25 mouse cellular contexts compared by ENCODE assay signal in the genomic region with DNA sequence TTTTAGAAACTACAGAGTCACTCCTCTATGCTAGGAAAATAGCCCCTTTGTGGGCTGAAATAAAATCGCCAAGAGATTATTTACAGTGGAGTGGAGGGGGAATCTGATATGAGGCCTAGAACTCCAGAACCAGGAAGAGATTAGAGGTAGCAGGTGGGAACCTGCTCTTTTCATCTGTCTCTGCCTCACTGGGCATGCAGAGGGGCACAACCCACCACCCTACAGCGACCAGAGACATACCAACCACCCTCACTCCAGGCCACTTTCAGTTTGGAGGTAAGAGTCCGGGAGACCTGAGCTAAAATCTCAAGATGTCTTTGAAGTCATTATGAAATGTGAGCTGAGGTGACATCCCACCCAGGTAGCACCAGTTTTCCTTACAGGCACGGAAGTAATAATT. TPM values are rescaled to one million over a fixed set of nuclear protein-coding genes. Genes with fewer than 3 reads are reported as not detected.
A peak's percentile ranks its signal among the peaks of the same experiment; 100 is the strongest.
DNase-seq lines count a peak whose midpoint lies in the region; ATAC-seq and TF ChIP-seq lines count a peak whose summit lies in the region.
"Had no signal": no experiment of that assay in that cellular context is flagged by ENCODE, and none has a peak within 500 bp of the region (broad histone marks: within the 10 kb centered on the region; RNA-seq: fewer than 3 reads in every experiment).

No protein-coding gene starts in this region.

- H3K4me3 ChIP-seq in kidney, adult 2 months (ENCODE audit: insufficient read depth, low read depth, low read length) = no peak overlapping the region
- no peak overlapping the region for H3K4me3 ChIP-seq in liver, embryonic 13.5 days (replicated peaks)
- H3K4me3 ChIP-seq in liver, embryonic 11.5 days (ENCODE audit: low read depth, low read length) = no peak overlapping the region
- H3K4me3 ChIP-seq in intestine, embryonic 16.5 days (ENCODE audit: low read length) = no peak overlapping the region; the same call in 1 of the 2 replicates
- peak overlapping the region; percentile 36; the same call in 1 of the 2 replicates for H3K4me3 ChIP-seq in small intestine, adult 2 months (ENCODE audit: low read depth, low read length)
- no peak overlapping the region for H3K4me3 ChIP-seq in lung, postnatal 0 days (ENCODE audit: low read depth, low read length)
- H3K4me3 ChIP-seq: erythroblast, embryonic 14.5 days; forebrain, embryonic 12.5 days; heart, embryonic 10.5 days; megakaryocyte, embryonic 14.5 days had no signal

- no peak for ATAC-seq in liver, embryonic 13.5 days (ENCODE audit: low read depth)
- no peak for ATAC-seq in liver, embryonic 11.5 days (replicated peaks; ENCODE audit: low FRiP score)
- ATAC-seq in intestine, embryonic 16.5 days = no peak
- no peak for ATAC-seq in lung, postnatal 0 days
- ATAC-seq: hindbrain, embryonic 16.5 days; Patski had no signal

- no peak overlapping the region for H3K9ac ChIP-seq in liver, embryonic 13.5 days
- H3K9ac ChIP-seq in liver, embryonic 11.5 days (ENCODE audit: low read depth, low read length) = no peak overlapping the region
- H3K9ac ChIP-seq in intestine, embryonic 16.5 days (ENCODE audit: low read depth, low read length) = peak overlapping the region; percentile 13; the same call in 1 of the 2 replicates
- H3K9ac ChIP-seq in lung, postnatal 0 days (replicated peaks; ENCODE audit: low read depth) = no peak overlapping the region
- H3K9ac ChIP-seq: forebrain, embryonic 12.5 days had no signal

- no peak for DNase-seq in kidney, adult 2 months
- DNase-seq in kidney, postnatal 25 days = no peak
- DNase-seq in liver, embryonic 13.5 days = no peak
- DNase-seq in liver, embryonic 11.5 days (ENCODE audit: low spot score) = no peak
- no peak for DNase-seq in lung, postnatal 0 days (ENCODE audit: low spot score)
- no peak for DNase-seq in B cell, adult 2 months
- DNase-seq: adrenal gland, postnatal 36 days; cerebellum, adult 9-11 months; gastrocnemius, postnatal 36 days; kidney, adult 11 months; lung, adult 2 months; midbrain, embryonic 14.5 days; right cerebral cortex, postnatal 25 days; thymus, adult 18-20 months; thymus, postnatal 36 days had no signal

- no peak for TF ChIP-seq CTCF in kidney, adult 2 months (conservative IDR thresholded peaks at IDR 0.05; ENCODE audit: insufficient read depth, insufficient read length, low read depth, low read length)
- TF ChIP-seq CTCF in small intestine, adult 2 months (IDR thresholded peaks at IDR 0.05; ENCODE audit: extremely low read depth, insufficient read length, insufficient replicate concordance, low read depth, low read length) = no peak
- no peak for TF ChIP-seq CTCF in lung, postnatal 0 days (IDR thresholded peaks at IDR 0.05)

- 58% methylated on average over 4 of the region's 4 CpGs for WGBS in kidney, adult 2 months
- WGBS in liver, embryonic 13.5 days (ENCODE audit: insufficient replicate concordance) = 68% methylated on average over 4 of the region's 4 CpGs
- WGBS in liver, embryonic 11.5 days = 84% methylated on average over 4 of the region's 4 CpGs
- 74% methylated on average over 4 of the region's 4 CpGs for WGBS in intestine, embryonic 16.5 days
- 26% methylated on average over 4 of the region's 4 CpGs for WGBS in small intestine, adult 2 months
- 65% methylated on average over 4 of the region's 4 CpGs for WGBS in lung, postnatal 0 days

- TF ChIP-seq POLR2A in kidney, adult 2 months (IDR thresholded peaks at IDR 0.05; ENCODE audit: low read depth, low read length) = no peak
- no peak for TF ChIP-seq POLR2A in small intestine, adult 2 months (IDR thresholded peaks at IDR 0.05; ENCODE audit: low read depth, low read length)

- TF ChIP-seq EP300 in lung, postnatal 0 days (IDR thresholded peaks at IDR 0.05) = no peak

- no peaks in the 10 kb centered on the region for H3K36me3 ChIP-seq in kidney, adult 2 months (ENCODE audit: control insufficient read depth, insufficient read depth, low read length)
- no peaks in the 10 kb centered on the region for H3K36me3 ChIP-seq in liver, embryonic 13.5 days
- H3K36me3 ChIP-seq in liver, embryonic 11.5 days (ENCODE audit: control insufficient read depth, insufficient read depth, low read length) = no peaks in the 10 kb centered on the region
- no peaks in the 10 kb centered on the region for H3K36me3 ChIP-seq in intestine, embryonic 16.5 days (ENCODE audit: control insufficient read depth, insufficient read depth, low read length)
- H3K36me3 ChIP-seq in small intestine, adult 2 months (ENCODE audit: control insufficient read depth, insufficient read depth, low read length) = no peaks in the 10 kb centered on the region
- H3K36me3 ChIP-seq in lung, postnatal 0 days (ENCODE audit: insufficient read depth, low read length) = no peaks in the 10 kb centered on the region
- H3K36me3 ChIP-seq: forebrain, embryonic 12.5 days; G1E; heart, embryonic 10.5 days had no signal

- H3K4me1 ChIP-seq in kidney, adult 2 months (ENCODE audit: control insufficient read depth, insufficient read depth, low read length) = peaks cover 27% of the 10 kb centered on the region
- peaks cover 26% of the 10 kb centered on the region for H3K4me1 ChIP-seq in liver, embryonic 13.5 days (replicated peaks)
- H3K4me1 ChIP-seq in liver, embryonic 11.5 days (replicated peaks; ENCODE audit: control insufficient read depth, insufficient read depth, low read length) = no peaks in the 10 kb centered on the region; the same call in 1 of the 2 replicates
- peaks cover 2% of the 10 kb centered on the region; the same call in 1 of the 2 replicates for H3K4me1 ChIP-seq in intestine, embryonic 16.5 days (ENCODE audit: control insufficient read depth, insufficient read depth, low read length)
- H3K4me1 ChIP-seq in small intestine, adult 2 months (ENCODE audit: control insufficient read depth, insufficient read depth, insufficient read length, low read length) = peaks cover 6% of the 10 kb centered on the region
- H3K4me1 ChIP-seq in lung, postnatal 0 days (ENCODE audit: insufficient read depth, low read depth, low read length) = no peaks in the 10 kb centered on the region; the same call in 1 of the 2 replicates

- H3K27ac ChIP-seq in kidney, adult 2 months (ENCODE audit: insufficient read depth, low read depth, low read length) = peak overlapping the region; percentile 97
- no peak overlapping the region for H3K27ac ChIP-seq in liver, embryonic 13.5 days
- no peak overlapping the region for H3K27ac ChIP-seq in liver, embryonic 11.5 days (ENCODE audit: low read depth, low read length)
- H3K27ac ChIP-seq in intestine, embryonic 16.5 days (ENCODE audit: low read length) = peak overlapping the region; percentile 53; the same call in 1 of the 2 replicates
- peak overlapping the region; percentile 94 for H3K27ac ChIP-seq in small intestine, adult 2 months (ENCODE audit: insufficient read depth, low read depth, low read length)
- H3K27ac ChIP-seq in lung, postnatal 0 days (ENCODE audit: low read length) = no peak overlapping the region
- H3K27ac ChIP-seq: forebrain, embryonic 12.5 days; heart, embryonic 10.5 days had no signal

- no peaks in the 10 kb centered on the region for H3K27me3 ChIP-seq in kidney, adult 2 months (replicated peaks; ENCODE audit: control insufficient read depth, insufficient read depth, low read length)
- H3K27me3 ChIP-seq in liver, embryonic 13.5 days = peaks cover 3% of the 10 kb centered on the region; the same call in 1 of the 2 replicates
- no peaks in the 10 kb centered on the region for H3K27me3 ChIP-seq in liver, embryonic 11.5 days (replicated peaks; ENCODE audit: control insufficient read depth, insufficient read depth, low read length)
- no peaks in the 10 kb centered on the region for H3K27me3 ChIP-seq in intestine, embryonic 16.5 days (replicated peaks; ENCODE audit: control insufficient read depth, insufficient read depth, low read length)
- H3K27me3 ChIP-seq in small intestine, adult 2 months (ENCODE audit: control insufficient read depth, insufficient read depth, low read length) = no peaks in the 10 kb centered on the region
- H3K27me3 ChIP-seq in lung, postnatal 0 days (replicated peaks; ENCODE audit: insufficient read depth, low read length) = no peaks in the 10 kb centered on the region
- H3K27me3 ChIP-seq: CH12.LX; forebrain, embryonic 12.5 days; Patski had no signal

- no peaks in the 10 kb centered on the region for H3K9me3 ChIP-seq in liver, embryonic 13.5 days (replicated peaks)
- H3K9me3 ChIP-seq in liver, embryonic 11.5 days (ENCODE audit: control insufficient read depth, low read length) = no peaks in the 10 kb centered on the region
- H3K9me3 ChIP-seq in intestine, embryonic 16.5 days (ENCODE audit: control insufficient read depth, low read length) = no peaks in the 10 kb centered on the region
- no peaks in the 10 kb centered on the region for H3K9me3 ChIP-seq in lung, postnatal 0 days (ENCODE audit: low read length)
- H3K9me3 ChIP-seq: forebrain, embryonic 12.5 days; G1E; heart, embryonic 10.5 days; megakaryocyte, embryonic 14.5 days had no signal

- peak overlapping the region; percentile 75; the same call in 1 of the 2 replicates for H3K4me2 ChIP-seq in liver, embryonic 13.5 days
- no peak overlapping the region for H3K4me2 ChIP-seq in liver, embryonic 11.5 days
- peak overlapping the region; percentile 88; the same call in 1 of the 2 replicates for H3K4me2 ChIP-seq in intestine, embryonic 16.5 days (ENCODE audit: low read depth, low read length)
- no peak overlapping the region for H3K4me2 ChIP-seq in lung, postnatal 0 days (replicated peaks; ENCODE audit: low read depth, low read length)
- H3K4me2 ChIP-seq: forebrain, embryonic 12.5 days had no signal

RNA-seq across cellular contexts. Expression of a gene that starts 2.1 kb away (rescaled TPM):
- polyA plus RNA-seq in kidney, adult 2 months (2012; rRNA removed) = 115 and 124 TPM in 2 replicates
- polyA plus RNA-seq in liver, embryonic 13.5 days (2015; fragmentation: Nextera tagmentation; extraction: Ambion mirVana) = 17.8 and 22.4 TPM in 2 replicates
- polyA plus RNA-seq in liver, embryonic 11.5 days (2014; fragmentation: Nextera tagmentation; extraction: Ambion mirVana) = 16.7 and 18.7 TPM in 2 replicates
- polyA plus RNA-seq in intestine, embryonic 16.5 days (2015; fragmentation: Nextera tagmentation; extraction: Ambion mirVana) = 101 and 113 TPM in 2 replicates
- polyA plus RNA-seq in small intestine, adult 2 months (2012; rRNA removed) = 24.1 and 67.4 TPM in 2 replicates
- polyA plus RNA-seq in lung, postnatal 0 days (2015; fragmentation: Nextera tagmentation; extraction: Ambion mirVana) = 7.5 and 8.6 TPM in 2 replicates
- polyA plus RNA-seq: erythroblast, embryonic 14.5 days; G1E had no signal

Comparison
In these comparisons a context has a peak if more than half of its experiments do, and no peak if none do; other contexts are left out.
1. H3K4me2 ChIP-seq: peak in liver, embryonic 13.5 days (single experiment) and intestine, embryonic 16.5 days (single experiment); none in liver, embryonic 11.5 days (single experiment) and lung, postnatal 0 days (single experiment).
2. H3K27ac ChIP-seq: peak in kidney, adult 2 months (single experiment), intestine, embryonic 16.5 days (single experiment) and small intestine, adult 2 months (single experiment); none in liver, embryonic 13.5 days (single experiment), liver, embryonic 11.5 days (single experiment) and lung, postnatal 0 days (single experiment).